Mouse (Mus musculus) subcutaneous adipose tissue, adult 2 months (tissue): Measurements from ENCODE around the gene 4930519G04Rik. TPM values are rescaled to one million over a fixed set of nuclear protein-coding genes. Genes with fewer than 3 reads are reported as not detected.

Experiments
- polyA plus RNA-seq: library from polyadenylated mRNA; depleted of rRNA; stranded (reverse); fragments of >200 nt; gene quantifications from 2 replicates; pipeline ENCODE4 v1.2.3, GENCODE M21; 2012; ENCODE audit warnings: low replicate concordance; rRNA removed

The 4930519G04Rik gene
- not detected in 2 replicates for polyA plus RNA-seq

DNA sequence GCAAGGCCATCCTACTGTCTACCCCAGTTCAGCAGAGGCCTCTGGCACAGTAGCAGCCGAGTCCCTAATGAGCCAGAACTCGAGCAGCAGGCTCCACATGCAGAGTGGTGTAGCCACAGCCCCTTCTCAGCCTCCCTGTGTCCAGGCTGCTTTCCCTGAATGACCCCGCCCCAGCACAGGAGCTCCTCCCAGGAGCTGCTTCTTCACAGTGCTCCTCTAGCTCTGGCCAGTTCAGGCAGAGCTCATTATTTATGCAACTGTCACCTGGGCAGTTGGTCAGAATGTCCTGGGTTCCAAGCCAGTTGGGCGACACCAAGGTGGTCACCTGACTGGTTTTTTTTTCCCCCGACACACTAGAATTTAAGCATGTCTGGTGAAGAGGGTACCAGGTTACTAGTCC, at the start of gene 4930519G04Rik:
Gene 4930519G04Rik (plus strand): TSS at position 301 of the 400 bp plus-strand sequence.

GRCm38 (mm10) chr5:114822796-114823688, 30.4 kb upstream of the 4930519G04Rik start, which contains the start of gene 1500011B03Rik:
Gene 1500011B03Rik (minus strand): TSS chr5:114823468.

GRCm38 (mm10) chr5:114858582-114858981, 5.1 kb downstream of the 4930519G04Rik start, which contains the start of gene Gm9936:
Gene Gm9936 (minus strand): TSS chr5:114858682.

GRCm38 (mm10) chr5:114896688-114897373, 43.4 kb downstream of the 4930519G04Rik start, which contains the start of gene Oasl2:
Gene Oasl2 (plus strand): TSS chr5:114896936.

DNA sequence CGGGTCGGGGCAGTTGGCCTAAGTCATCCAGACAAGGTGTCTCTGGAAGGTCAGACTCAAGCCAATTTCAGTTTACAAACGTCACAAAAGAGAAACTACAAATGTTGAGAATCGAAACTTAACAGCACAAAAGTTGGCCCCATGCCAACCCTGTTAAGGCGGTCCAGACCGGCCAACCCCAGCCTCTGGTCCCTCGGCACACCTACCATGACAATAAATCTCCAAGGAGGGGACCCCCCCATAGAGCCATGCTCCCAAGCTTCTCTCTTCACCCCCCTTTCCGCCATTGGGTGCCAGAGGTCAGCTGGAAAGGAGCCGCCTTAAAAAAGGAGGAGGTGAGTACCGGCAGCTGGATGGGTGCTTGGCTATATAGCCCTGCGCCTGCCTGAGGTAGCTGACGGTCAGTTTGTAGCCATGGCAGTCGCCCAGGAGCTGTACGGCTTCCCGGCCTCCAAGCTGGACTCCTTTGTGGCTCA, 69.6 kb downstream of the 4930519G04Rik start, which contains the start of gene Oasl1:
Gene Oasl1 (plus strand): TSS at position 243 of the 476 bp plus-strand sequence.

Other genes with a start within 250 kb of the 4930519G04Rik start
- 17.5 and 22.4 TPM in 2 replicates for gene Trpv4, start 195.2 kb upstream of the 4930519G04Rik start, polyA plus RNA-seq
- gene Gltp, start 162.7 kb upstream of the 4930519G04Rik start, polyA plus RNA-seq, result 114 and 148 TPM in 2 replicates
- 12.5 and 20.2 TPM in 2 replicates for gene Tchp, start 145.9 kb upstream of the 4930519G04Rik start, polyA plus RNA-seq
- gene Ankrd13a, start 79.0 kb upstream of the 4930519G04Rik start, polyA plus RNA-seq, result 56.3 and 68.3 TPM in 2 replicates
- gene Git2, start 78.1 kb upstream of the 4930519G04Rik start, polyA plus RNA-seq, result 61.9 and 72.9 TPM in 2 replicates
- gene 1500011B03Rik, start 30.2 kb upstream of the 4930519G04Rik start, polyA plus RNA-seq, result 27.1 and 30.7 TPM in 2 replicates
- gene Gm9936, start 5.0 kb downstream of the 4930519G04Rik start, polyA plus RNA-seq, result 0.09 TPM in 1 of 2 replicates, not detected in the other
- 21.5 and 41.6 TPM in 2 replicates for gene Oasl2, start 43.3 kb downstream of the 4930519G04Rik start, polyA plus RNA-seq
- 6.8 and 11.6 TPM in 2 replicates for gene Oasl1, start 69.6 kb downstream of the 4930519G04Rik start, polyA plus RNA-seq
- gene 2210016L21Rik, start 88.5 kb downstream of the 4930519G04Rik start, polyA plus RNA-seq, result 16.4 and 30.7 TPM in 2 replicates
- 0.10 TPM in 1 of 2 replicates, not detected in the other for gene Hnf1a, start 117.4 kb downstream of the 4930519G04Rik start, polyA plus RNA-seq
- 57.6 and 93.3 TPM in 2 replicates for gene Sppl3, start 157.5 kb downstream of the 4930519G04Rik start, polyA plus RNA-seq
- gene Gm10401, start 244.6 kb downstream of the 4930519G04Rik start, polyA plus RNA-seq, result 0.49 TPM in 1 of 2 replicates, not detected in the other